Mouse (Mus musculus) liver, embryonic 14.5 days (tissue): ENCODE data around the gene Lrrc25. TPM values are rescaled to one million over a fixed set of nuclear protein-coding genes. Genes with fewer than 3 reads are reported as not detected.
A peak's percentile ranks its signal among the peaks of the same experiment; 100 is the strongest.

Source experiments
- ATAC-seq: fragments of 200-750 bp; cut with Nextera tagmentation; 2 replicates; pipeline ENCODE4 v1.8.0; 2017; ENCODE audit warnings: moderate number of reproducible peaks, mild to moderate bottlenecking, moderate library complexity; ENCODE audit not compliant: insufficient read depth
- DNase-seq, 3 experiments: peaks; one replicate each; pipeline ENCODE4 v3.0.0-alpha.2; 2012 to 2013; ENCODE audit warnings: low read depth in 3 of 3, low spot score in 3 of 3
- H3K27ac ChIP-seq: fragments of 300-500 bp; sonication (generic); 2 replicates; pipeline ENCODE4 v1.5.1; 2014; ENCODE audit warnings: moderate library complexity, mild to moderate bottlenecking, control low read depth, inconsistent platforms
- H3K27me3 ChIP-seq: fragments of 300-500 bp; sonication (generic); 2 replicates; pipeline ENCODE4 v1.6.1; 2014; ENCODE audit warnings: mild to moderate bottlenecking, low read length, moderate library complexity; ENCODE audit not compliant: control insufficient read depth, insufficient read depth
- H3K36me3 ChIP-seq: fragments of 300-500 bp; sonication (generic); replicated peaks from 2 replicates; pipeline ENCODE4 v1.6.1; 2014; ENCODE audit warnings: low read depth; ENCODE audit not compliant: control insufficient read depth, insufficient read depth
- H3K4me1 ChIP-seq, 2 experiments: fragments of 200-500 bp in 1 of 2; fragments of 300-500 bp in 1 of 2; sonication (generic) in 1 of 2; replicated peaks; 2 replicates each; pipeline ENCODE4 v1.6.1; 2012 to 2014; ENCODE audit warnings: antibody characterized with exemption in 1 of 2, inconsistent platforms in 1 of 2, low read length in 1 of 2; ENCODE audit not compliant: control insufficient read depth in 2 of 2, insufficient read depth in 2 of 2
- H3K4me2 ChIP-seq: fragments of 300-500 bp; sonication (generic); 2 replicates; pipeline ENCODE4 v1.6.1; 2014; ENCODE audit warnings: low read depth, mild to moderate bottlenecking, control low read depth, moderate library complexity
- H3K4me3 ChIP-seq, 2 experiments: fragments of 200-500 bp in 1 of 2; fragments of 300-500 bp in 1 of 2; sonication (generic) in 1 of 2; 2 replicates each; pipeline ENCODE4 v1.5.1; 2012 to 2014; ENCODE audit warnings: low read depth in 2 of 2, low read length in 2 of 2, mild to moderate bottlenecking in 2 of 2, control low read depth in 1 of 2, inconsistent platforms in 1 of 2, moderate library complexity in 1 of 2; ENCODE audit not compliant: insufficient read depth in 1 of 2
- H3K9ac ChIP-seq: fragments of 300-500 bp; sonication (generic); replicated peaks from 2 replicates; pipeline ENCODE4 v1.6.1; 2014; ENCODE audit warnings: mild to moderate bottlenecking, control low read depth, moderate library complexity
- H3K9me3 ChIP-seq: fragments of 300-500 bp; sonication (generic); 2 replicates; pipeline ENCODE4 v1.6.1; 2016; ENCODE audit warnings: low read length, mixed read lengths; ENCODE audit not compliant: control insufficient read depth
- CTCF ChIP-seq: IDR thresholded peaks from 2 replicates; pipeline ENCODE4 v1.5.1; 2016; ENCODE audit warnings: antibody characterized with exemption, low read depth, control low read depth
- EP300 ChIP-seq: IDR thresholded peaks from 2 replicates; pipeline ENCODE4 v1.6.1; 2016; ENCODE audit warnings: antibody characterized with exemption, low read depth
- WGBS: fragments of 180-500 bp; shearing (Covaris S2); extraction: QIAGEN DNeasy Blood & Tissue Kit; methylation state at CpG from one replicate; pipeline ENCODE4 v1.1.7; 2014; ENCODE audit not compliant: insufficient replicate concordance; 5-methylcytosine and 5-hydroxymethylcytosine counted together
- polyA plus RNA-seq, 2 experiments: library from polyadenylated mRNA; depleted of rRNA in 1 of 2; stranded (reverse) in 1 of 2; unstranded in 1 of 2; fragments of >200 nt; fragmentation: Nextera tagmentation in 1 of 2; extraction: Ambion mirVana in 1 of 2; gene quantifications; 2 replicates each; pipeline versions ENCODE4 v1.2.1 to v1.2.3; 2012 to 2014

Gene Lrrc25
- polyA plus RNA-seq, 2 experiments: 4.3 to 4.7 TPM

- Histone ChIP-seq H3K4me2 (no peak overlapping the region), H3K27ac (no peak overlapping the region), H3K4me1 (peaks cover 15 to 34% of the 10 kb centered on the region in 2 experiments), H3K9ac (no peak overlapping the region), H3K36me3 (no peaks in the 10 kb centered on the region), H3K27me3 (no peaks in the 10 kb centered on the region), H3K4me3 (no peak overlapping the region), H3K9me3 (no peaks in the 10 kb centered on the region)
- ATAC-seq (peak; percentile 64), DNase-seq (no peak)
- TF ChIP-seq EP300 (no peak), CTCF (no peak)
- 52% methylated on average over 8 of the region's 8 CpGs for WGBS
These were observed 20.9 kb downstream of the Lrrc25 start for GRCm38 (mm10) chr8:70636838-70637237.

GRCm38 (mm10) chr8:70638752-70639151 is 22.8 kb downstream of the Lrrc25 start:
- Histone ChIP-seq H3K27me3 (no peaks in the 10 kb centered on the region), H3K36me3 (no peaks in the 10 kb centered on the region), H3K9me3 (no peaks in the 10 kb centered on the region), H3K4me2 (no peak overlapping the region), H3K4me1 (peaks cover 15 to 32% of the 10 kb centered on the region in 2 experiments), H3K9ac (no peak overlapping the region), H3K4me3 (no peak overlapping the region), H3K27ac (no peak overlapping the region)
- TF ChIP-seq CTCF: no peak
- no peak for TF ChIP-seq EP300
- DNase-seq (no peak), ATAC-seq (no peak)
- 79% methylated on average over 9 of the region's 9 CpGs for WGBS

GRCm38 (mm10) chr8:70643019-70643418 is 27.1 kb downstream of the Lrrc25 start:
- Histone ChIP-seq H3K27ac (no peak overlapping the region), H3K4me3 (no peak overlapping the region), H3K27me3 (no peaks in the 10 kb centered on the region), H3K36me3 (no peaks in the 10 kb centered on the region), H3K4me2 (no peak overlapping the region), H3K4me1 (peaks cover 4 to 8% of the 10 kb centered on the region in 2 experiments; a peak in 3 of 4 replicates), H3K9me3 (no peaks in the 10 kb centered on the region), H3K9ac (no peak overlapping the region)
- DNase-seq: no peak
- no peak for ATAC-seq
- 46% methylated on average over 3 of the region's 3 CpGs for WGBS
- TF ChIP-seq EP300 (no peak), CTCF (no peak)

GRCm38 (mm10) chr8:70644065-70644464 is 28.1 kb downstream of the Lrrc25 start:
- no peak overlapping the region for H3K4me3 ChIP-seq
- ATAC-seq (no peak), DNase-seq (no peak)
- no peaks in the 10 kb centered on the region for H3K27me3 ChIP-seq
- H3K36me3 ChIP-seq: no peaks in the 10 kb centered on the region
- WGBS: 69% methylated on average over 2 of the region's 2 CpGs
- H3K9ac ChIP-seq: no peak overlapping the region
- peaks cover 4 to 7% of the 10 kb centered on the region in 2 experiments; a peak in 2 of 4 replicates for H3K4me1 ChIP-seq
- H3K4me2 ChIP-seq: no peak overlapping the region
- TF ChIP-seq CTCF (peak; percentile 68), EP300 (no peak)
- H3K9me3 ChIP-seq: no peaks in the 10 kb centered on the region
- H3K27ac ChIP-seq: no peak overlapping the region

GRCm38 (mm10) chr8:70645501-70646224 is 29.7 kb downstream of the Lrrc25 start:
- ATAC-seq (no peak), DNase-seq (no peak)
- no peaks in the 10 kb centered on the region for H3K27me3 ChIP-seq
- H3K27ac ChIP-seq: no peak overlapping the region
- H3K4me3 ChIP-seq: no peak overlapping the region
- no peaks in the 10 kb centered on the region for H3K9me3 ChIP-seq
- TF ChIP-seq EP300 (no peak), CTCF (no peak)
- H3K4me2 ChIP-seq: no peak overlapping the region
- H3K4me1 ChIP-seq: peaks cover 6 to 10% of the 10 kb centered on the region in 2 experiments; a peak in 2 of 4 replicates
- H3K36me3 ChIP-seq: peaks cover 3% of the 10 kb centered on the region
- WGBS: 49% methylated on average over 17 of the region's 17 CpGs
- no peak overlapping the region for H3K9ac ChIP-seq
